Mouse (Mus musculus) stomach, embryonic 16.5 days (tissue): Measurements from ENCODE around the gene Izumo1r. TPM values are rescaled to one million over a fixed set of nuclear protein-coding genes. Genes with fewer than 3 reads are reported as not detected.

Experiments
- ATAC-seq: fragments of 200-750 bp; cut with Nextera tagmentation; 2 replicates; pipeline ENCODE4 v1.8.0; 2017; ENCODE audit warnings: moderate number of reproducible peaks, moderate TSS enrichment; ENCODE audit not compliant: insufficient read depth, low FRiP score
- H3K27ac ChIP-seq: fragments of 300-500 bp; sonication (generic); 2 replicates; pipeline ENCODE4 v1.5.1; 2014; ENCODE audit warnings: low read length
- H3K27me3 ChIP-seq: fragments of 300-500 bp; sonication (generic); 2 replicates; pipeline ENCODE4 v1.6.1; 2014; ENCODE audit warnings: low read length, control low read depth, mixed read lengths; ENCODE audit not compliant: control insufficient read depth, insufficient read depth
- H3K36me3 ChIP-seq: fragments of 300-500 bp; sonication (generic); 2 replicates; pipeline ENCODE4 v1.6.1; 2014; ENCODE audit warnings: low read length; ENCODE audit not compliant: control insufficient read depth, insufficient read depth
- H3K4me1 ChIP-seq: fragments of 300-500 bp; sonication (generic); 2 replicates; pipeline ENCODE4 v1.6.1; 2014; ENCODE audit warnings: low read length, control low read depth, mixed read lengths; ENCODE audit not compliant: control insufficient read depth, insufficient read depth
- H3K4me2 ChIP-seq: fragments of 300-500 bp; sonication (generic); 2 replicates; pipeline ENCODE4 v1.6.1; 2014; ENCODE audit warnings: low read depth, low read length, mixed read lengths
- H3K4me3 ChIP-seq: fragments of 300-500 bp; sonication (generic); replicated peaks from 2 replicates; pipeline ENCODE4 v1.5.1; 2014; ENCODE audit warnings: mild to moderate bottlenecking, low read length
- H3K9ac ChIP-seq: fragments of 300-500 bp; sonication (generic); 2 replicates; pipeline ENCODE4 v1.6.1; 2014; ENCODE audit warnings: low read length
- H3K9me3 ChIP-seq: fragments of 300-500 bp; sonication (generic); replicated peaks from 2 replicates; pipeline ENCODE4 v1.6.1; 2016; ENCODE audit warnings: low read length, control low read depth; ENCODE audit not compliant: control insufficient read depth
- WGBS: fragments of 180-500 bp; shearing (Covaris S2); extraction: QIAGEN DNeasy Blood & Tissue Kit; methylation state at CpG from one replicate; pipeline ENCODE4 v1.1.7; 2014; 5-methylcytosine and 5-hydroxymethylcytosine counted together
- polyA plus RNA-seq: library from polyadenylated mRNA; unstranded; fragments of >200 nt; fragmentation: Nextera tagmentation; extraction: Ambion mirVana; gene quantifications from 2 replicates; pipeline ENCODE4 v1.2.1, GENCODE M21; 2015

Izumo1r gene
- polyA plus RNA-seq, result not detected in 2 replicates

GRCm38 (mm10) chr9:14903581-14904378 is at the start of gene Izumo1r:
Izumo1r (minus strand) TSS chr9:14903949.
- Histone ChIP-seq H3K4me1 (peaks cover 19% of the 10 kb centered on the region), H3K9me3 (no peaks in the 10 kb centered on the region), H3K36me3 (no peaks in the 10 kb centered on the region), H3K9ac (no peak within 1 kb of the TSS), H3K4me2 (no peak within 1 kb of the TSS), H3K4me3 (no peak within 1 kb of the TSS), H3K27me3 (no peaks in the 10 kb centered on the region), H3K27ac (no peak within 1 kb of the TSS)
- ATAC-seq, result no peak
- 41% methylated on average over 11 of the region's 11 CpGs for WGBS

- Histone ChIP-seq H3K27ac (no peak overlapping the region), H3K9ac (no peak overlapping the region), H3K9me3 (peaks cover 5% of the 10 kb centered on the region; the same call in 1 of the 2 replicates), H3K36me3 (no peaks in the 10 kb centered on the region), H3K27me3 (no peaks in the 10 kb centered on the region), H3K4me1 (no peaks in the 10 kb centered on the region), H3K4me3 (no peak overlapping the region), H3K4me2 (no peak overlapping the region)
- ATAC-seq, result no peak
- WGBS, result 70% methylated on average over 5 of the region's 5 CpGs
These were observed 47.3 kb upstream of the Izumo1r start for GRCm38 (mm10) chr9:14951072-14951471.

DNA sequence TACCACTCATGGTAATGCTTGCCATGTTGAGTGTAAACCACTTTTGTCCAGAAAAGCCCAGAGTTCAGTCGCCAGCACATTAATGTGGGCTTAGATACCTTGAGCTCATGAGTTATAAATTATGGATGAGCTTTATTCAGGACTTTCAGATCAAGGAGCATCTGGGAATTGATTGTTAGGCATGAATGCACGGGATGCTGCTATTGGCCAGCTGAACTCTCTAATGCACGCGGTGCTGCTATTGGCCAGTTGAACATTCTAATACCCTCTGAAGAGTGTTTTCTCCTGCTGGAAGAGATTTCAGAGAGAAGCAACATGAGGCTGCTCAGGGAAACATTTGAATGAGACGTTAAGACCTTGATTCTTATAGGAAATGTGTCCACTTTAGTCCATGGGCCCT is 45.1 kb upstream of the Izumo1r start:
- no peak overlapping the region for H3K4me3 ChIP-seq
- H3K9me3 ChIP-seq, result peaks cover 5% of the 10 kb centered on the region; the same call in 1 of the 2 replicates
- H3K4me2 ChIP-seq, result no peak overlapping the region
- no peaks in the 10 kb centered on the region for H3K36me3 ChIP-seq
- WGBS, result 86% methylated on average over 5 of the region's 5 CpGs
- H3K9ac ChIP-seq, result no peak overlapping the region
- H3K27ac ChIP-seq, result no peak overlapping the region
- H3K4me1 ChIP-seq, result no peaks in the 10 kb centered on the region
- H3K27me3 ChIP-seq, result no peaks in the 10 kb centered on the region
- no peak for ATAC-seq

- Histone ChIP-seq H3K36me3 (no peaks in the 10 kb centered on the region), H3K4me1 (no peaks in the 10 kb centered on the region), H3K27ac (no peak overlapping the region), H3K27me3 (no peaks in the 10 kb centered on the region), H3K4me2 (no peak overlapping the region), H3K9me3 (peaks cover 5% of the 10 kb centered on the region; the same call in 1 of the 2 replicates), H3K4me3 (no peak overlapping the region), H3K9ac (no peak overlapping the region)
- 71% methylated on average over 4 of the region's 4 CpGs for WGBS
- no peak for ATAC-seq
These were observed 42.9 kb upstream of the Izumo1r start for GRCm38 (mm10) chr9:14946677-14947076.

DNA sequence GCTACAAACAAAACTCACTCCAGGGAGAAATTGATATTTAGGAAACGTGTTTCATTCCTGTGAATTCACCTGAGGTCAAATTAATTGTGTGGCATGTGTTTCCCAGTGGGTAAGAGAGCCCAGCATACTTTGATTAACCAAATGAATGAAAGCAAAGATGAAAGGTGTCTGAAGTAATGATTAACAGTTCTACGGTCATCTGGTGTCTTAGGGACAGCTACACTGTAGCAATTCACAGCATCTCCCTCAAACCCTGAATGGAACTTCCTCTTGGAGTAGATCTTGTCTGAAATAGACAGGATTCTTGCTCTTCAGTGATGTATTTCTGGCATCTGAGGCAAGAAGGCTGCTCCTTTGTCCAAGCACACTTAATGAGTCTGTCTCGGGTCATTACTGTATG is 42.2 kb upstream of the Izumo1r start:
- no peaks in the 10 kb centered on the region for H3K36me3 ChIP-seq
- H3K4me3 ChIP-seq, result no peak overlapping the region
- ATAC-seq, result no peak
- 54% methylated on average over 3 of the region's 3 CpGs for WGBS
- no peaks in the 10 kb centered on the region for H3K4me1 ChIP-seq
- H3K27ac ChIP-seq, result no peak overlapping the region
- no peak overlapping the region for H3K4me2 ChIP-seq
- H3K27me3 ChIP-seq, result no peaks in the 10 kb centered on the region
- H3K9me3 ChIP-seq, result peaks cover 5% of the 10 kb centered on the region; the same call in 1 of the 2 replicates
- no peak overlapping the region for H3K9ac ChIP-seq

DNA sequence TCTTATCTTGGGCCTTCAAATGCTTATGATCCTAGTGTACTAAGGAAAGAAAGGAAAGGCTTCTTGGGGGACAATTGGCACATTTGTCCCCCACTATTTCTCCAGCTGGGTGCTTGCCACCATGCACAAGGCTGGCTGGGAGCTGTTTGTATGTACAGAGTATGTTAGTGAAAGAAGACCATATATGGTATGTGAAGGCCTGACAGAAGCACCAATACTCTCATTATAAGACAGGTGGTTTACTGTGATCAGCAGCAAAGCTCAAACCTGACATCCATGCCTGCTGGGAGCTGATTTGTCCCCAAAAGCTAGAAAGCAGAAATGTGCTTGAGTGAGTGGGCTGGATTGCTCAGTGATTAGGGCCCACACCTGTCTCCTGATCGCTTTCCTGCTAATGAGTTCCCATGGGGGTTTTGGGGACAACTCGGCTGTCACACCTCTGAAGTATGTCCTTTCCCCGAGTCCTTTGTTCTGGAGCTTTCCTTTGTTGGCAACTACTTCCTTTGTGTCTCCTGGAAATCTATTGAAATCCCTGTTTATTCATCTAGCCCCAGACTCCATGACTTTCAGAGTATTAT is 38.5 kb upstream of the Izumo1r start:
- Histone ChIP-seq H3K4me1 (no peaks in the 10 kb centered on the region), H3K36me3 (no peaks in the 10 kb centered on the region), H3K9me3 (no peaks in the 10 kb centered on the region), H3K27ac (no peak overlapping the region), H3K27me3 (no peaks in the 10 kb centered on the region), H3K4me3 (no peak overlapping the region), H3K9ac (no peak overlapping the region), H3K4me2 (no peak overlapping the region)
- 57% methylated on average over 3 of the region's 3 CpGs for WGBS
- ATAC-seq, result no peak

- Histone ChIP-seq H3K4me3 (no peak overlapping the region), H3K9me3 (no peaks in the 10 kb centered on the region), H3K4me1 (no peaks in the 10 kb centered on the region), H3K4me2 (no peak overlapping the region), H3K27me3 (no peaks in the 10 kb centered on the region), H3K36me3 (no peaks in the 10 kb centered on the region), H3K27ac (no peak overlapping the region), H3K9ac (no peak overlapping the region)
- 72% methylated on average over 3 of the region's 3 CpGs for WGBS
- no peak for ATAC-seq
These were observed 35.9 kb upstream of the Izumo1r start for GRCm38 (mm10) chr9:14939610-14940009.

DNA sequence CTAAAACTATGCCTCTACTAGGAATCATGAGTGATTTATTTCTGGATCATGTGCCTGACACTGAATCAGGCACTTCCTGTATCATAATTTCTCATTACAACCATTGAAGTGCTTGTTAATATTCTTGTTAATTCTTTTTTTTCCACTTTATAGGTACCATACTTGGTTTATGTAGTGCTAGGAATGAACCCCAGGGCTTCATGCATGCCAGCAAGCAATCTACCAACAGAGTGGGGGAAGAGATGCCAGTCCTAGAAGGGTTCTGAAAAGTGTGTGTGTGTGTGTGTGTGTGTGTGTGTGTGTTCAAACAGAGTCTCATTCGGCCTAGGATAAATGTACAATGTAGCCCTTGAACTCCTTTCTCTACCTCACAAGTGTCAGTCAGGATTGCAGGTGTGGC is 33.6 kb upstream of the Izumo1r start:
- Histone ChIP-seq H3K4me1 (no peaks in the 10 kb centered on the region), H3K4me2 (no peak overlapping the region), H3K9ac (no peak overlapping the region), H3K9me3 (no peaks in the 10 kb centered on the region), H3K27me3 (no peaks in the 10 kb centered on the region), H3K27ac (no peak overlapping the region), H3K36me3 (no peaks in the 10 kb centered on the region), H3K4me3 (no peak overlapping the region)
- 33% methylated on average over 1 of the region's 1 CpGs for WGBS
- ATAC-seq, result no peak

GRCm38 (mm10) chr9:14934851-14935250 is 31.1 kb upstream of the Izumo1r start:
- Histone ChIP-seq H3K27ac (no peak overlapping the region), H3K27me3 (no peaks in the 10 kb centered on the region), H3K4me3 (no peak overlapping the region), H3K9me3 (no peaks in the 10 kb centered on the region), H3K9ac (no peak overlapping the region), H3K36me3 (no peaks in the 10 kb centered on the region), H3K4me1 (no peaks in the 10 kb centered on the region), H3K4me2 (no peak overlapping the region)
- no peak for ATAC-seq
- WGBS, result 69% methylated on average over 2 of the region's 2 CpGs
